Mouse (Mus musculus) left cerebral cortex, postnatal 10 days (tissue): Measurements from ENCODE around the gene Fbxl2. TPM values are rescaled to one million over a fixed set of nuclear protein-coding genes. Genes with fewer than 3 reads are reported as not detected.

Experiments used
- DNase-seq, 2 experiments: peaks; one replicate each; pipeline ENCODE4 v3.0.0; 2021 to 2022; ENCODE audit warnings: low spot score in 2 of 2, mixed read lengths in 1 of 2; ENCODE audit errors: extremely low spot score in 1 of 2
- intact Hi-C: fragments of 180-260 bp; cut with DNase I; formaldehyde crosslinking; loops from one replicate; pipeline ENCODE4 v1.15.1; 2025
- total RNA-seq, 2 experiments: library from RNA; stranded (reverse); gene quantifications; 2 replicates each; pipeline ENCODE4 v1.2.3; 2021

Fbxl2 gene
- total RNA-seq, 2 experiments from 2014 or later: 48.5 to 58.8 TPM

- intact Hi-C loops: no loop called here
- DNase-seq: no peak
Measured at GRCm38 (mm10) chr9:113932100-113932470, 113.9 kb downstream of the Fbxl2 start.

DNA sequence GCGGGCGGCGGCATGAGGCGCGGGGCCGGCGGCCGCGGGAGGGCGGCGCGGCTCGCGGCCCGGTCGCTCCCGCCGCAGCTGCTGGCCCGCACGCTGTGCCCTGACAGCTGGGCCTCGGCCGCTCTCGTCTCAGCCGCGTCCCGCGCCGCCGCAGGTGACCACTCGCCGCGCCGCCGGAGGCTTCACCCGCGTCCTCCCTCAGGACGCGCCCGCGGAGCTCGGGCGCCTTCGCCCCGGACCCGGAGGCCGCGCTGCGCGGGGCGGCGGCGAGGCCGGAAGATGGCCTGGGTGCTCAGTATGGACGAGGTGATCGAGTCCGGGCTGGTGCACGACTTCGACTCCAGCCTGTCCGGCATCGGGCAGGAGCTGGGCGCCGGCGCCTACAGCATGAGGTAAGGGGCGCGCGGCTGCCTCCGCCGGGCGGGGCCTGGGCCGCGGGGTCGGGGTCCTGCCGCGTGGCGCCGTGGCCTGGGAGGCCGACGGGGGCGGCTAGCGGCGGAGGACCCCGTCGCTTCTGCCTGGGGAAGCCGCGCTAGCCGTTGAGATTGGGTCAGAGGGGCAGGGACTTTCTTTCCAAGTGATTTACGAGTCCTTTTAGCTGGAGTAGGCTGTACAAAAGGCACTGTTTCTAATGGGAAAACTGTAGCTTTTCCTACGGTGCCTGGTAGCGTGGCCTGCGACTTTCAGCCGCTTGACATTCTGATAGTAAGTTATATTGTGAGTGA is 114.5 kb downstream of the Fbxl2 start:
- peak in 1 of 2 experiments; percentile 65 for DNase-seq
- intact Hi-C loops: no loop called here

GRCm38 (mm10) chr9:113930534-113931374 is 115.2 kb downstream of the Fbxl2 start, which contains the start of gene Ubp1:
TSS of gene Ubp1 (plus strand) at chr9:113930934.
- intact Hi-C loops: no loop called here

GRCm38 (mm10) chr9:113929676-113930075 is 116.3 kb downstream of the Fbxl2 start:
- intact Hi-C loops: no loop called here
- DNase-seq: no peak

More at GRCm38 (mm10) chr9:113930534-113931374, 115.2 kb downstream of the Fbxl2 start, which contains the start of gene Ubp1:
- peak; percentile 97 for DNase-seq

DNA sequence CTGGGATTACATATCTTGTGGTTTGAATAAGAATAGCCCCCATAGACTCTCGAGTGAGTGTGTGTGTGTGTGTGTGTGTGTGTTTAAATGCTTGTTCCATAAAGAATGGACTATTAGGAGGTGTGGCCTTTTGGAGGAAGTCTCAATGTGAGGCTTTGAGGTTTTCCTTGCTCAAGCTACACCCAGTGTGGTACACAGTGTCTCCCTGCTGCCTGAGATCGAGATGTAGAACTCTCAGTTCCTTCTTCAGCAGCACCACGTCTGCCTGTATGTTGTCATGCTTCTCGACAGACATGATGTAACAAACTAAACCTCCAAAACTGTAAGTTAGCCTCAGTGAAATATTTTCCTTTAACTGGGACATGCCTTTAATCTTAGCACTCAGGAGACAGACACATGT is 117.4 kb downstream of the Fbxl2 start:
- DNase-seq: no peak
- intact Hi-C loops: no loop called here

GRCm38 (mm10) chr9:113924883-113925282 is 121.1 kb downstream of the Fbxl2 start:
- intact Hi-C loops: no loop called here
- DNase-seq: no peak

- intact Hi-C loops: no loop called here
Measured at GRCm38 (mm10) chr9:113922677-113923076, 123.3 kb downstream of the Fbxl2 start.

DNA sequence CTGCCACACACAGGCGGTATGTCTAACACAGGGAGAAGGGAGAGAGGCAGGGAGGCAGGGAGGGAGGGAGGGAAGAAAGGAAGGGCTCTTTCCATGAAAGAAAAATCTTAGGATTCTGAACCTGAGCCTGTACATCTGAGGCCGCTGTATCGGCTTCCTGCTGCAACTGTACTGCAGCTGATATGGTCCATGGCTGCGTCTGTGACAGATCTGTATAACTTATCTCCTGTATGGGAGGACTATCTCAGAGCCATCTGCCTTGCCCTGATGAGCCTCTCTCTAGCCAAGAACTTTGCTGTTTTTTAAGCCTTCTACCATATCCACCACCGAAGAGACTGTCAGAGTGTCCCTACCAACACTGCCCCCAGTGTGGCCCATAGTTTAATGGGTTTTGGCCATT is 130.2 kb downstream of the Fbxl2 start:
- intact Hi-C loops: no loop called here
- DNase-seq: no peak

More at GRCm38 (mm10) chr9:113922677-113923076, 123.3 kb downstream of the Fbxl2 start:
- DNase-seq: no peak

Other genes with a start within 250 kb of the Fbxl2 start
- gene Ubp1, start 115.3 kb downstream of the Fbxl2 start, total RNA-seq: 10 to 100 TPM; 62.9 to 66.0 TPM
- 10 to 100 TPM; 11.0 to 14.2 TPM for gene Susd5, start 10.9 kb upstream of the Fbxl2 start, total RNA-seq